Mouse (Mus musculus): ENCODE measurements around the gene Hist1h2bh. TPM values are rescaled to one million over a fixed set of nuclear protein-coding genes. Genes with fewer than 3 reads are reported as not detected.
"Not testable (repeated sequence)": the region's sequence is repeated elsewhere in the genome, so short reads cannot be mapped to it uniquely, and the experiment has no call there.

The Hist1h2bh gene
- polyA plus RNA-seq, 1 experiment, result 1.2 TPM

- Histone ChIP-seq H3K79me2 (ENCODE audit: control insufficient read depth, insufficient read depth) (peaks cover 22% of the 10 kb centered on the region), H3K36me3 (ENCODE audit: control insufficient read depth, insufficient read depth) (no peaks in the 10 kb centered on the region), H3K27me3 (ENCODE audit: control insufficient read depth, insufficient read depth, insufficient read length) (no peaks in the 10 kb centered on the region), H3K4me3 (ENCODE audit: insufficient read depth, poor library complexity, severe bottlenecking) (peak overlapping the region; percentile 8), H3K79me3 (ENCODE audit: low read depth) (no peaks in the 10 kb centered on the region), H3ac (ENCODE audit: control insufficient read depth, insufficient read length, low read depth) (peak overlapping the region; percentile 50)
- TF ChIP-seq USF1 (IDR thresholded peaks at IDR 0.05; ENCODE audit: low read depth) (no peak), CTCF (IDR thresholded peaks at IDR 0.05; ENCODE audit: control insufficient read depth, insufficient read depth, insufficient read length) (no peak), MYOG (IDR thresholded peaks at IDR 0.05; ENCODE audit: control insufficient read depth, extremely low read depth, insufficient read length) (no peak), MAX (IDR thresholded peaks at IDR 0.05) (no peak), MYOD1 (IDR thresholded peaks at IDR 0.05; ENCODE audit: control insufficient read depth, insufficient read length, low read depth) (no peak), FOSL1 (IDR thresholded peaks at IDR 0.05; ENCODE audit: insufficient read depth, low read length, poor library complexity, severe bottlenecking) (no peak), CEBPB (IDR thresholded peaks at IDR 0.05; ENCODE audit: low read depth) (no peak)
These were observed 4.9 kb downstream of the Hist1h2bh start for GRCm38 (mm10) chr13:23538249-23538648.

GRCm38 (mm10) chr13:23537006-23537710 lies 6.0 kb downstream of the Hist1h2bh start:
- no peak overlapping the region for H3K4me3 ChIP-seq (ENCODE audit: insufficient read depth, poor library complexity, severe bottlenecking)
- peak overlapping the region; percentile 44 for H3ac ChIP-seq (ENCODE audit: control insufficient read depth, insufficient read length, low read depth)
- H3K36me3 ChIP-seq (ENCODE audit: control insufficient read depth, insufficient read depth), result no peaks in the 10 kb centered on the region
- no peaks in the 10 kb centered on the region for H3K27me3 ChIP-seq (ENCODE audit: control insufficient read depth, insufficient read depth, insufficient read length)
- peaks cover 22% of the 10 kb centered on the region for H3K79me2 ChIP-seq (ENCODE audit: control insufficient read depth, insufficient read depth)
- no peaks in the 10 kb centered on the region for H3K79me3 ChIP-seq (ENCODE audit: low read depth)
- TF ChIP-seq CTCF (IDR thresholded peaks at IDR 0.05; ENCODE audit: control insufficient read depth, insufficient read depth, insufficient read length) (no peak), MYOD1 (IDR thresholded peaks at IDR 0.05; ENCODE audit: control insufficient read depth, insufficient read length, low read depth) (no peak), FOSL1 (IDR thresholded peaks at IDR 0.05; ENCODE audit: insufficient read depth, low read length, poor library complexity, severe bottlenecking) (no peak), USF1 (IDR thresholded peaks at IDR 0.05; ENCODE audit: low read depth) (no peak), MAX (IDR thresholded peaks at IDR 0.05) (no peak), CEBPB (IDR thresholded peaks at IDR 0.05; ENCODE audit: low read depth) (no peak), MYOG (IDR thresholded peaks at IDR 0.05; ENCODE audit: control insufficient read depth, extremely low read depth, insufficient read length) (no peak)

DNA sequence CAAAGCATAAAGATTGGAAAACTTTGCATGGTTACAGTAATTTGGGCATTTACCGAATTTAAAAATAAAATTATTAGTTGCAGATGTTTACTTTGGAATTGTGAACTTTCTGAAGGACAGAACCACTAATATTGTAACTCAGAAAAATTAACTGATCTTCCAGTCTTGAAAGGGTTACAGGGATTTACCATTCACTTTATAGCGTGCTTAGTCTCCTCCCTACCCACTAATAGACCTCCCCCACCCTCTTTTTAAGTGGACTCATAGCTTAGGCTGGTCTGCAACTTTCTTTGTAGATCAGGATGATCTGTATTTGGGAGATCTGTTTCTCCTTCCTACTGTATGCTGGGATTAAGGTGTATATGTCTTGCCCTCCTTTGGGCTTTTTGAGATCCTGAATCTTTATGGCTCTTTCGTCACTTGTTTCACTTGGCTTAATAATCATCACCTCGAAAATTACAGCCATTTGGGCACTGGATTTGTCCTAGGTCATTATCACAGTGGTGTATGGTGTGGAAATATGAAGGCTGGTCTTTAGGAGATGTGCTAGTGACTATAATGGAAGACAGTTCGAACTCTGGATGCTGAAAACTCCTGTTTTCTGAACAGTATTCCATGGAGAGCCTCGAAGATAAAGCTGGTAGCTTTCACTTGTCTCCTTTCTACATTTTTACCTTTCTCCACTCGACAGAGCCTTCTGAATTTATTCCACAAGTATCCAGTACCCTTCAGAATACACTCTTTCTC lies 6.9 kb downstream of the Hist1h2bh start:
- no peaks in the 10 kb centered on the region for H3K79me3 ChIP-seq (ENCODE audit: low read depth)
- H3K4me3 ChIP-seq (ENCODE audit: insufficient read depth, poor library complexity, severe bottlenecking), result peak overlapping the region; percentile 36
- no peaks in the 10 kb centered on the region for H3K36me3 ChIP-seq (ENCODE audit: control insufficient read depth, insufficient read depth)
- TF ChIP-seq CEBPB (IDR thresholded peaks at IDR 0.05; ENCODE audit: low read depth), result no peak
- TF ChIP-seq CTCF (IDR thresholded peaks at IDR 0.05; ENCODE audit: control insufficient read depth, insufficient read depth, insufficient read length), result no peak
- TF ChIP-seq MAX (IDR thresholded peaks at IDR 0.05), result no peak
- TF ChIP-seq FOSL1 (IDR thresholded peaks at IDR 0.05; ENCODE audit: insufficient read depth, low read length, poor library complexity, severe bottlenecking), result no peak
- TF ChIP-seq MYOG (IDR thresholded peaks at IDR 0.05; ENCODE audit: control insufficient read depth, extremely low read depth, insufficient read length), result no peak
- no peak for TF ChIP-seq MYOD1 (IDR thresholded peaks at IDR 0.05; ENCODE audit: control insufficient read depth, insufficient read length, low read depth)
- TF ChIP-seq USF1 (IDR thresholded peaks at IDR 0.05; ENCODE audit: low read depth), result no peak
- peak overlapping the region; percentile 44 for H3ac ChIP-seq (ENCODE audit: control insufficient read depth, insufficient read length, low read depth)
- no peaks in the 10 kb centered on the region for H3K27me3 ChIP-seq (ENCODE audit: control insufficient read depth, insufficient read depth, insufficient read length)
- peaks cover 22% of the 10 kb centered on the region for H3K79me2 ChIP-seq (ENCODE audit: control insufficient read depth, insufficient read depth)

- TF ChIP-seq MAX (IDR thresholded peaks at IDR 0.05), result peak; percentile 34
These were observed 7.8 kb downstream of the Hist1h2bh start, which contains the start of gene Hist1h3g for GRCm38 (mm10) chr13:23535137-23536075. Gene Hist1h3g, plus strand, starts transcription at chr13:23535422.

GRCm38 (mm10) chr13:23534368-23535131 lies 8.6 kb downstream of the Hist1h2bh start:
- peak overlapping the region; percentile 35 for H3K4me3 ChIP-seq (ENCODE audit: insufficient read depth, poor library complexity, severe bottlenecking)
- peaks cover 22% of the 10 kb centered on the region for H3K79me2 ChIP-seq (ENCODE audit: control insufficient read depth, insufficient read depth)
- TF ChIP-seq USF1 (IDR thresholded peaks at IDR 0.05; ENCODE audit: low read depth), result no peak
- no peak for TF ChIP-seq MAX (IDR thresholded peaks at IDR 0.05)
- TF ChIP-seq CTCF (IDR thresholded peaks at IDR 0.05; ENCODE audit: control insufficient read depth, insufficient read depth, insufficient read length), result no peak
- peak; percentile 8 for TF ChIP-seq CEBPB (IDR thresholded peaks at IDR 0.05; ENCODE audit: low read depth)
- TF ChIP-seq MYOG (IDR thresholded peaks at IDR 0.05; ENCODE audit: control insufficient read depth, extremely low read depth, insufficient read length), result no peak
- TF ChIP-seq MYOD1 (IDR thresholded peaks at IDR 0.05; ENCODE audit: control insufficient read depth, insufficient read length, low read depth), result no peak
- no peak for TF ChIP-seq FOSL1 (IDR thresholded peaks at IDR 0.05; ENCODE audit: insufficient read depth, low read length, poor library complexity, severe bottlenecking)
- H3K79me3 ChIP-seq (ENCODE audit: low read depth), result no peaks in the 10 kb centered on the region
- H3K27me3 ChIP-seq (ENCODE audit: control insufficient read depth, insufficient read depth, insufficient read length), result no peaks in the 10 kb centered on the region
- H3K36me3 ChIP-seq (ENCODE audit: control insufficient read depth, insufficient read depth), result no peaks in the 10 kb centered on the region
- H3ac ChIP-seq (ENCODE audit: control insufficient read depth, insufficient read length, low read depth), result peak overlapping the region; percentile 81

More at GRCm38 (mm10) chr13:23535137-23536075, 7.8 kb downstream of the Hist1h2bh start, which contains the start of gene Hist1h3g:
- H3K4me3 ChIP-seq (ENCODE audit: insufficient read depth, poor library complexity, severe bottlenecking), result peak within 1 kb of the TSS; percentile 36
- not testable (repeated sequence) for H3K79me3 ChIP-seq (ENCODE audit: low read depth); H3K36me3 ChIP-seq (ENCODE audit: control insufficient read depth, insufficient read depth); H3K27me3 ChIP-seq (ENCODE audit: control insufficient read depth, insufficient read depth, insufficient read length)
- peak within 1 kb of the TSS; percentile 81 for H3ac ChIP-seq (ENCODE audit: control insufficient read depth, insufficient read length, low read depth)
- H3K79me2 ChIP-seq (ENCODE audit: control insufficient read depth, insufficient read depth), result peaks cover 22% of the 10 kb centered on the region

DNA sequence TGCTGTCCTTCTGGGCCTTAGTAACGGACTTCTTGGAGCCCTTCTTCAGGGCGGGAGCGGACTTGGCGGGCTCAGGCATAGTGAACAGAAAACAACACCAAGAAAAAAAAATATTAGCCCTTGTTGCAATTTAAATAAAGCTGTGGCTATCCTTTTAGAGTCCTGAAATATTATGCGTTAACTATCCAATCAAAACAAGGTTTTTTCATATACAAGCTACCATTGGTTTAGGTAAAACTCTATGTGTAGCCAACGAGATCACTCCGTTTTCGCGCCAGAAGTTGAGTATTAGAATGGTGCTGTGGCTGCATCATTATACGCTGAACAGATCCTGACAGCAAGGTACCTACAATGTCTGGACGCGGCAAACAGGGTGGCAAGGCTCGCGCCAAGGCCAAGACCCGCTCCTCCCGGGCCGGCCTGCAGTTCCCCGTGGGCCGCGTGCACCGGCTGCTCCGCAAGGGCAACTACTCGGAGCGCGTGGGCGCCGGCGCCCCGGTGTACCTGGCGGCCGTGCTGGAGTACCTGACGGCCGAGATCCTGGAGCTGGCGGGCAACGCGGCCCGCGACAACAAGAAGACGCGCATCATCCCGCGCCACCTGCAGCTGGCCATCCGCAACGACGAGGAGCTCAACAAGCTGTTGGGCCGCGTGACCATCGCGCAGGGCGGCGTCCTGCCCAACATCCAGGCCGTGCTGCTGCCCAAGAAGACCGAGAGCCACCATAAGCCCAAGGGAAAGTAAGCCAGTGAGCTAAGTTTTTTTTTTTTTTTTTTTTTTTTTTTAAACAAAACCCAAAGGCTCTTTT lies 9.4 kb downstream of the Hist1h2bh start, which contains the start of gene Hist1h2af:
Gene Hist1h2af, plus strand, starts transcription at position 347 of the 808 bp plus-strand sequence.
- Histone ChIP-seq H3K4me3 (ENCODE audit: insufficient read depth, poor library complexity, severe bottlenecking) (peak within 1 kb of the TSS; percentile 35), H3ac (ENCODE audit: control insufficient read depth, insufficient read length, low read depth) (peak within 1 kb of the TSS; percentile 81), H3K79me2 (ENCODE audit: control insufficient read depth, insufficient read depth) (peaks cover 22% of the 10 kb centered on the region)
- H3K36me3 ChIP-seq (ENCODE audit: control insufficient read depth, insufficient read depth); H3K79me3 ChIP-seq (ENCODE audit: low read depth); H3K27me3 ChIP-seq (ENCODE audit: control insufficient read depth, insufficient read depth, insufficient read length): not testable (repeated sequence)

Measured in C2C12 (cell line).